Mouse (Mus musculus): ENCODE results near the gene Jam3. TPM values are rescaled to one million over a fixed set of nuclear protein-coding genes. Genes with fewer than 3 reads are reported as not detected.
A peak's percentile ranks its signal among the peaks of the same experiment; 100 is the strongest.

Jam3 gene
- 7.9 and 10.7 TPM in 2 replicates for polyA plus RNA-seq (2012; rRNA removed)

- WGBS = 2% methylated on average over 58 of the region's 58 CpGs
- TF ChIP-seq POLR2A (IDR thresholded peaks at IDR 0.05; ENCODE audit: borderline replicate concordance, extremely low read depth, low read depth, low read length) = peak; percentile 33; the same call in 1 of the 2 replicates
- TF ChIP-seq CTCF (IDR thresholded peaks at IDR 0.05; ENCODE audit: insufficient read depth, low read length) = no peak
- peak; percentile 61 for DNase-seq
Observed at GRCm38 (mm10) chr9:27154763-27155530, at the start of gene Jam3. Gene Jam3 (minus strand): TSS chr9:27155421.

GRCm38 (mm10) chr9:27204201-27204600, 49.0 kb upstream of the Jam3 start:
- no peak for DNase-seq
- H3K4me1 ChIP-seq (ENCODE audit: control insufficient read depth, insufficient read depth, low read length) = no peaks in the 10 kb centered on the region
- WGBS = 86% methylated on average over 6 of the region's 6 CpGs
- H3K4me3 ChIP-seq (replicated peaks; ENCODE audit: extremely low read depth, low read depth, low read length) = no peak overlapping the region
- TF ChIP-seq CTCF (IDR thresholded peaks at IDR 0.05; ENCODE audit: insufficient read depth, low read length) = no peak

More at GRCm38 (mm10) chr9:27154763-27155530, at the start of gene Jam3:
- H3K4me1 ChIP-seq (ENCODE audit: control insufficient read depth, insufficient read depth, low read length) = no peaks in the 10 kb centered on the region; the same call in 1 of the 2 replicates
- H3K4me3 ChIP-seq (replicated peaks; ENCODE audit: extremely low read depth, low read depth, low read length) = peak within 1 kb of the TSS; percentile 65

GRCm38 (mm10) chr9:27203134-27203533, 47.9 kb upstream of the Jam3 start:
- no peak for DNase-seq
- 38% methylated on average over 2 of the region's 2 CpGs for WGBS
- Histone ChIP-seq H3K4me3 (replicated peaks; ENCODE audit: extremely low read depth, low read depth, low read length) (no peak overlapping the region), H3K4me1 (ENCODE audit: control insufficient read depth, insufficient read depth, low read length) (no peaks in the 10 kb centered on the region)
- TF ChIP-seq CTCF (IDR thresholded peaks at IDR 0.05; ENCODE audit: insufficient read depth, low read length) (no peak), POLR2A (IDR thresholded peaks at IDR 0.05; ENCODE audit: borderline replicate concordance, extremely low read depth, low read depth, low read length) (no peak)

GRCm38 (mm10) chr9:27201472-27202219, 46.4 kb upstream of the Jam3 start:
- 71% methylated on average over 8 of the region's 8 CpGs for WGBS
- no peak for TF ChIP-seq POLR2A (IDR thresholded peaks at IDR 0.05; ENCODE audit: borderline replicate concordance, extremely low read depth, low read depth, low read length)
- TF ChIP-seq CTCF (IDR thresholded peaks at IDR 0.05; ENCODE audit: insufficient read depth, low read length) = no peak
- no peak for DNase-seq
- Histone ChIP-seq H3K4me3 (replicated peaks; ENCODE audit: extremely low read depth, low read depth, low read length) (no peak overlapping the region), H3K4me1 (ENCODE audit: control insufficient read depth, insufficient read depth, low read length) (no peaks in the 10 kb centered on the region)

- 65% methylated on average over 6 of the region's 6 CpGs for WGBS
- no peak for DNase-seq
- H3K4me1 ChIP-seq (ENCODE audit: control insufficient read depth, insufficient read depth, low read length) = peaks cover 7% of the 10 kb centered on the region
- no peak overlapping the region for H3K4me3 ChIP-seq (replicated peaks; ENCODE audit: extremely low read depth, low read depth, low read length)
- TF ChIP-seq CTCF (IDR thresholded peaks at IDR 0.05; ENCODE audit: insufficient read depth, low read length) (no peak), POLR2A (IDR thresholded peaks at IDR 0.05; ENCODE audit: borderline replicate concordance, extremely low read depth, low read depth, low read length) (no peak)
Observed at GRCm38 (mm10) chr9:27193592-27194080, 38.4 kb upstream of the Jam3 start.

- H3K4me3 ChIP-seq (replicated peaks; ENCODE audit: extremely low read depth, low read depth, low read length) = no peak overlapping the region
- peaks cover 7% of the 10 kb centered on the region for H3K4me1 ChIP-seq (ENCODE audit: control insufficient read depth, insufficient read depth, low read length)
- TF ChIP-seq CTCF (IDR thresholded peaks at IDR 0.05; ENCODE audit: insufficient read depth, low read length) = no peak
- TF ChIP-seq POLR2A (IDR thresholded peaks at IDR 0.05; ENCODE audit: borderline replicate concordance, extremely low read depth, low read depth, low read length) = no peak
- WGBS = 44% methylated on average over 10 of the region's 10 CpGs
- no peak for DNase-seq
Observed at GRCm38 (mm10) chr9:27192761-27193591, 37.8 kb upstream of the Jam3 start.

GRCm38 (mm10) chr9:27192001-27192760, 37.0 kb upstream of the Jam3 start:
- DNase-seq = peak; percentile 85
- WGBS = 8% methylated on average over 14 of the region's 14 CpGs
- Histone ChIP-seq H3K4me1 (ENCODE audit: control insufficient read depth, insufficient read depth, low read length) (peaks cover 7% of the 10 kb centered on the region), H3K4me3 (replicated peaks; ENCODE audit: extremely low read depth, low read depth, low read length) (peak overlapping the region; percentile 32)
- TF ChIP-seq CTCF (IDR thresholded peaks at IDR 0.05; ENCODE audit: insufficient read depth, low read length) (no peak), POLR2A (IDR thresholded peaks at IDR 0.05; ENCODE audit: borderline replicate concordance, extremely low read depth, low read depth, low read length) (no peak)

- 6% methylated on average over 7 of the region's 7 CpGs for WGBS
- TF ChIP-seq POLR2A (IDR thresholded peaks at IDR 0.05; ENCODE audit: borderline replicate concordance, extremely low read depth, low read depth, low read length) (no peak), CTCF (IDR thresholded peaks at IDR 0.05; ENCODE audit: insufficient read depth, low read length) (no peak)
- Histone ChIP-seq H3K4me3 (replicated peaks; ENCODE audit: extremely low read depth, low read depth, low read length) (peak overlapping the region; percentile 32), H3K4me1 (ENCODE audit: control insufficient read depth, insufficient read depth, low read length) (peaks cover 7% of the 10 kb centered on the region)
- peak; percentile 52 for DNase-seq
Observed at GRCm38 (mm10) chr9:27191501-27191981, 36.3 kb upstream of the Jam3 start.

Measured in lung, adult 2 months (tissue).